ENCODE assay signal across 20 mouse cellular contexts in genomic region chr7:137611363-137611762, GRCm38 (mm10).
DNase-seq lines count a peak whose midpoint lies in the region; ATAC-seq and TF ChIP-seq lines count a peak whose summit lies in the region.
"Had no signal": no experiment of that assay in that cellular context is flagged by ENCODE, and none has a peak within 500 bp of the region (broad histone marks: within the 10 kb centered on the region; RNA-seq: fewer than 3 reads in every experiment).

No protein-coding gene starts in this region.

- no peak overlapping the region for H3K27ac ChIP-seq in embryonic facial prominence, embryonic 14.5 days (replicated peaks; ENCODE audit: low read depth, low read length)
- H3K27ac ChIP-seq in embryonic facial prominence, embryonic 10.5 days (replicated peaks): no peak overlapping the region
- H3K27ac ChIP-seq in forebrain, embryonic 15.5 days (replicated peaks): no peak overlapping the region
- no peak overlapping the region for H3K27ac ChIP-seq in forebrain, postnatal 0 days (ENCODE audit: low read depth, low read length)
- no peak overlapping the region for H3K27ac ChIP-seq in kidney, embryonic 16.5 days (ENCODE audit: low read length)
- no peak overlapping the region for H3K27ac ChIP-seq in stomach, embryonic 14.5 days (ENCODE audit: low read length)
- no peak overlapping the region for H3K27ac ChIP-seq in stomach, postnatal 0 days (replicated peaks)
- H3K27ac ChIP-seq: embryonic facial prominence, embryonic 15.5 days; heart, adult 2 months; heart, embryonic 10.5 days; heart, embryonic 13.5 days; hindbrain, embryonic 12.5 days; hindbrain, embryonic 15.5 days; intestine, embryonic 15.5 days had no signal

- WGBS in embryonic facial prominence, embryonic 14.5 days: 61% methylated on average over 6 of the region's 6 CpGs
- 83% methylated on average over 6 of the region's 6 CpGs for WGBS in embryonic facial prominence, embryonic 10.5 days
- 60% methylated on average over 6 of the region's 6 CpGs for WGBS in forebrain, embryonic 15.5 days
- WGBS in forebrain, postnatal 0 days: 52% methylated on average over 6 of the region's 6 CpGs
- 58% methylated on average over 6 of the region's 6 CpGs for WGBS in kidney, embryonic 16.5 days
- 62% methylated on average over 6 of the region's 6 CpGs for WGBS in stomach, embryonic 14.5 days
- 68% methylated on average over 6 of the region's 6 CpGs for WGBS in stomach, postnatal 0 days

- no peak overlapping the region for H3K4me3 ChIP-seq in embryonic facial prominence, embryonic 14.5 days (ENCODE audit: low read depth, low read length)
- no peak overlapping the region for H3K4me3 ChIP-seq in embryonic facial prominence, embryonic 10.5 days
- H3K4me3 ChIP-seq in forebrain, embryonic 15.5 days: no peak overlapping the region
- no peak overlapping the region for H3K4me3 ChIP-seq in forebrain, postnatal 0 days (ENCODE audit: low read depth, low read length)
- no peak overlapping the region for H3K4me3 ChIP-seq in kidney, embryonic 16.5 days (ENCODE audit: low read length)
- no peak overlapping the region for H3K4me3 ChIP-seq in stomach, embryonic 14.5 days (ENCODE audit: low read depth, low read length)
- no peak overlapping the region for H3K4me3 ChIP-seq in stomach, postnatal 0 days (ENCODE audit: low read depth, low read length)
- H3K4me3 ChIP-seq: embryonic facial prominence, embryonic 15.5 days; heart, adult 2 months; heart, embryonic 10.5 days; heart, embryonic 13.5 days; hindbrain, embryonic 12.5 days; hindbrain, embryonic 15.5 days; intestine, embryonic 15.5 days had no signal

- TF ChIP-seq EP300 in stomach, postnatal 0 days (optimal IDR thresholded peaks at IDR 0.05): no peak

- H3K36me3 ChIP-seq in embryonic facial prominence, embryonic 14.5 days (ENCODE audit: control insufficient read depth, insufficient read depth, low read length): no peaks in the 10 kb centered on the region
- no peaks in the 10 kb centered on the region for H3K36me3 ChIP-seq in embryonic facial prominence, embryonic 10.5 days (replicated peaks)
- H3K36me3 ChIP-seq in forebrain, embryonic 15.5 days: no peaks in the 10 kb centered on the region
- no peaks in the 10 kb centered on the region for H3K36me3 ChIP-seq in forebrain, postnatal 0 days (ENCODE audit: insufficient read depth)
- H3K36me3 ChIP-seq in kidney, embryonic 16.5 days (ENCODE audit: insufficient read depth, low read length): no peaks in the 10 kb centered on the region
- no peaks in the 10 kb centered on the region for H3K36me3 ChIP-seq in stomach, embryonic 14.5 days (ENCODE audit: control insufficient read depth, insufficient read depth, low read length)
- no peaks in the 10 kb centered on the region for H3K36me3 ChIP-seq in stomach, postnatal 0 days (ENCODE audit: control insufficient read depth, insufficient read depth, low read length)
- H3K36me3 ChIP-seq: embryonic facial prominence, embryonic 15.5 days; heart, embryonic 10.5 days; heart, embryonic 13.5 days; hindbrain, embryonic 12.5 days; hindbrain, embryonic 15.5 days; intestine, embryonic 15.5 days had no signal

- H3K9me3 ChIP-seq in embryonic facial prominence, embryonic 14.5 days (ENCODE audit: control insufficient read depth, low read length): no peaks in the 10 kb centered on the region
- H3K9me3 ChIP-seq in embryonic facial prominence, embryonic 10.5 days: no peaks in the 10 kb centered on the region
- H3K9me3 ChIP-seq in forebrain, embryonic 15.5 days: no peaks in the 10 kb centered on the region
- H3K9me3 ChIP-seq in forebrain, postnatal 0 days (ENCODE audit: low read length): no peaks in the 10 kb centered on the region
- no peaks in the 10 kb centered on the region for H3K9me3 ChIP-seq in kidney, embryonic 16.5 days (ENCODE audit: low read length)
- no peaks in the 10 kb centered on the region for H3K9me3 ChIP-seq in stomach, embryonic 14.5 days (ENCODE audit: control insufficient read depth, low read depth, low read length)
- H3K9me3 ChIP-seq in stomach, postnatal 0 days (ENCODE audit: control insufficient read depth, low read length): no peaks in the 10 kb centered on the region
- H3K9me3 ChIP-seq: embryonic facial prominence, embryonic 15.5 days; heart, embryonic 10.5 days; heart, embryonic 13.5 days; hindbrain, embryonic 12.5 days; hindbrain, embryonic 15.5 days; intestine, embryonic 15.5 days had no signal

- peak; percentile 32 for DNase-seq in embryonic facial prominence, embryonic 14.5 days (ENCODE audit: low spot score)
- DNase-seq in embryonic facial prominence, embryonic 10.5 days (ENCODE audit: low spot score): no peak
- DNase-seq in forebrain, postnatal 0 days: no peak
- no peak for DNase-seq in kidney, postnatal 10 days
- no peak for DNase-seq in stomach, postnatal 0 days (ENCODE audit: low spot score)
- DNase-seq: adrenal gland, adult 8-10 months; adrenal gland, postnatal 25 days; embryo, embryonic 11 days; gastrocnemius, postnatal 36 days had no signal

- H3K27me3 ChIP-seq in embryonic facial prominence, embryonic 14.5 days (replicated peaks; ENCODE audit: control insufficient read depth, insufficient read depth, low read length): no peaks in the 10 kb centered on the region
- H3K27me3 ChIP-seq in embryonic facial prominence, embryonic 10.5 days (replicated peaks; ENCODE audit: low read depth, poor library complexity, severe bottlenecking): no peaks in the 10 kb centered on the region
- no peaks in the 10 kb centered on the region for H3K27me3 ChIP-seq in forebrain, embryonic 15.5 days
- no peaks in the 10 kb centered on the region; the same call in 1 of the 2 replicates for H3K27me3 ChIP-seq in forebrain, postnatal 0 days (ENCODE audit: insufficient read depth, low read length)
- no peaks in the 10 kb centered on the region for H3K27me3 ChIP-seq in kidney, embryonic 16.5 days (ENCODE audit: insufficient read depth, low read length)
- no peaks in the 10 kb centered on the region for H3K27me3 ChIP-seq in stomach, embryonic 14.5 days (ENCODE audit: control insufficient read depth, insufficient read depth, low read length)
- H3K27me3 ChIP-seq in stomach, postnatal 0 days (ENCODE audit: control insufficient read depth, insufficient read depth, low read length): no peaks in the 10 kb centered on the region
- H3K27me3 ChIP-seq: embryonic facial prominence, embryonic 15.5 days; hindbrain, embryonic 12.5 days; hindbrain, embryonic 15.5 days; intestine, embryonic 15.5 days had no signal

- peak; percentile 41; the same call in 1 of the 2 replicates for ATAC-seq in embryonic facial prominence, embryonic 14.5 days (ENCODE audit: low read depth)
- ATAC-seq in forebrain, embryonic 15.5 days (replicated peaks): peak; percentile 58; the same call in 1 of the 2 replicates
- ATAC-seq in forebrain, postnatal 0 days: no peak
- 0 out of 2 replicates have a peak, but pooled peaks have one; percentile 6 for ATAC-seq in kidney, embryonic 16.5 days (ENCODE audit: low FRiP score, low TSS enrichment)
- peak; percentile 42; the same call in 1 of the 2 replicates for ATAC-seq in stomach, embryonic 14.5 days (ENCODE audit: insufficient number of reproducible peaks, insufficient read depth, low FRiP score, low read depth)
- no peak for ATAC-seq in stomach, postnatal 0 days (ENCODE audit: low FRiP score, low TSS enrichment)
- ATAC-seq: activated CD4-positive, CD25-positive, alpha-beta regulatory T cell, adult 4 months; intestine, embryonic 15.5 days had no signal

- H3K4me2 ChIP-seq in embryonic facial prominence, embryonic 14.5 days (ENCODE audit: low read depth, low read length): no peak overlapping the region
- H3K4me2 ChIP-seq in forebrain, embryonic 15.5 days (replicated peaks): no peak overlapping the region
- H3K4me2 ChIP-seq in forebrain, postnatal 0 days (ENCODE audit: low read depth): no peak overlapping the region
- H3K4me2 ChIP-seq in kidney, embryonic 16.5 days (replicated peaks; ENCODE audit: low read depth, low read length): no peak overlapping the region
- no peak overlapping the region for H3K4me2 ChIP-seq in stomach, embryonic 14.5 days (replicated peaks; ENCODE audit: low read depth, low read length)
- H3K4me2 ChIP-seq in stomach, postnatal 0 days (replicated peaks; ENCODE audit: low read depth): no peak overlapping the region
- H3K4me2 ChIP-seq: embryonic facial prominence, embryonic 15.5 days; heart, embryonic 13.5 days; hindbrain, embryonic 12.5 days; hindbrain, embryonic 15.5 days; intestine, embryonic 15.5 days had no signal

- no peak for TF ChIP-seq CTCF in forebrain, postnatal 0 days (IDR thresholded peaks at IDR 0.05; ENCODE audit: low read depth)
- no peak for TF ChIP-seq CTCF in stomach, postnatal 0 days (IDR thresholded peaks at IDR 0.05; ENCODE audit: low read depth)

- no peak overlapping the region for H3K9ac ChIP-seq in embryonic facial prominence, embryonic 14.5 days (ENCODE audit: low read depth, low read length)
- H3K9ac ChIP-seq in forebrain, embryonic 15.5 days (replicated peaks): no peak overlapping the region
- H3K9ac ChIP-seq in forebrain, postnatal 0 days: no peak overlapping the region
- no peak overlapping the region for H3K9ac ChIP-seq in kidney, embryonic 16.5 days (replicated peaks; ENCODE audit: low read length)
- no peak overlapping the region for H3K9ac ChIP-seq in stomach, embryonic 14.5 days (replicated peaks; ENCODE audit: low read depth, low read length)
- H3K9ac ChIP-seq in stomach, postnatal 0 days (ENCODE audit: low read length): no peak overlapping the region
- H3K9ac ChIP-seq: embryonic facial prominence, embryonic 15.5 days; heart, embryonic 13.5 days; hindbrain, embryonic 12.5 days; hindbrain, embryonic 15.5 days; intestine, embryonic 15.5 days had no signal

- H3K4me1 ChIP-seq in embryonic facial prominence, embryonic 14.5 days (ENCODE audit: control insufficient read depth, insufficient read depth, low read length): no peaks in the 10 kb centered on the region
- H3K4me1 ChIP-seq in embryonic facial prominence, embryonic 10.5 days: 0 out of 2 replicates have a peak, but pooled peaks cover 6% of the 10 kb centered on the region
- peaks cover 9% of the 10 kb centered on the region for H3K4me1 ChIP-seq in forebrain, embryonic 15.5 days
- 0 out of 2 replicates have a peak, but pooled peaks cover 3% of the 10 kb centered on the region for H3K4me1 ChIP-seq in forebrain, postnatal 0 days (ENCODE audit: insufficient read depth)
- H3K4me1 ChIP-seq in kidney, embryonic 16.5 days (ENCODE audit: insufficient read depth, low read length): peaks cover 3% of the 10 kb centered on the region; the same call in 1 of the 2 replicates
- no peaks in the 10 kb centered on the region for H3K4me1 ChIP-seq in stomach, embryonic 14.5 days (ENCODE audit: control insufficient read depth, insufficient read depth, low read length)
- no peaks in the 10 kb centered on the region for H3K4me1 ChIP-seq in stomach, postnatal 0 days (replicated peaks; ENCODE audit: control insufficient read depth, insufficient read depth)
- H3K4me1 ChIP-seq: embryonic facial prominence, embryonic 15.5 days; hindbrain, embryonic 12.5 days; hindbrain, embryonic 15.5 days; intestine, embryonic 15.5 days had no signal

Comparison
In these comparisons a context has a peak if more than half of its experiments do, and no peak if none do; other contexts are left out.
1. ATAC-seq: peak in embryonic facial prominence, embryonic 14.5 days (single experiment), forebrain, embryonic 15.5 days (single experiment), kidney, embryonic 16.5 days (single experiment) and stomach, embryonic 14.5 days (single experiment); none in forebrain, postnatal 0 days (single experiment) and stomach, postnatal 0 days (single experiment).